Mouse (Mus musculus) urinary bladder, adult 18-20 months (tissue): ENCODE measurements around the gene Pef1.
A peak's percentile ranks its signal among the peaks of the same experiment; 100 is the strongest.

Experiments used
- DNase-seq, 2 experiments: peaks; one replicate each; pipeline ENCODE4 v3.0.0; 2022; ENCODE audit warnings: low spot score in 2 of 2, mixed read lengths in 2 of 2

Pef1 gene

GRCm38 (mm10) chr4:130175072-130175711 is 72.8 kb downstream of the Pef1 start, which contains the start of gene Tinagl1:
Gene Tinagl1, minus strand, starts transcription at chr4:130175122.
- DNase-seq = no peak

GRCm38 (mm10) chr4:130176156-130176720 is 73.9 kb downstream of the Pef1 start:
- no peak for DNase-seq

GRCm38 (mm10) chr4:130177087-130177486 is 74.7 kb downstream of the Pef1 start:
- DNase-seq = peak in 1 of 2 experiments; percentile 37

GRCm38 (mm10) chr4:130177536-130177935 is 75.2 kb downstream of the Pef1 start:
- peak in 1 of 2 experiments; percentile 28 for DNase-seq
